Mouse (Mus musculus) forebrain, embryonic 15.5 days (tissue): ENCODE measurements around the gene Taf8. TPM values are rescaled to one million over a fixed set of nuclear protein-coding genes. Genes with fewer than 3 reads are reported as not detected.

ENCODE experiments used
- ATAC-seq: fragments of 200-750 bp; cut with Nextera tagmentation; replicated peaks from 2 replicates; pipeline ENCODE4 v1.8.0; 2017; ENCODE audit warnings: mild to moderate bottlenecking, moderate TSS enrichment, moderate library complexity
- H3K27ac ChIP-seq: fragments of 300-500 bp; sonication (generic); replicated peaks from 2 replicates; pipeline ENCODE4 v1.5.1; 2015; ENCODE audit warnings: mild to moderate bottlenecking, inconsistent platforms
- H3K27me3 ChIP-seq: fragments of 300-500 bp; sonication (generic); 2 replicates; pipeline ENCODE4 v1.6.1; 2015; ENCODE audit warnings: inconsistent platforms
- H3K36me3 ChIP-seq: fragments of 300-500 bp; sonication (generic); 2 replicates; pipeline ENCODE4 v1.6.1; 2015; ENCODE audit warnings: mild to moderate bottlenecking, inconsistent platforms
- H3K4me1 ChIP-seq: fragments of 300-500 bp; sonication (generic); 2 replicates; pipeline ENCODE4 v1.6.1; 2015; ENCODE audit warnings: inconsistent platforms
- H3K4me2 ChIP-seq: fragments of 300-500 bp; sonication (generic); replicated peaks from 2 replicates; pipeline ENCODE4 v1.6.1; 2015; ENCODE audit warnings: mild to moderate bottlenecking, inconsistent platforms
- H3K4me3 ChIP-seq: fragments of 300-500 bp; sonication (generic); 2 replicates; pipeline ENCODE4 v1.5.1; 2015; ENCODE audit warnings: mild to moderate bottlenecking, inconsistent platforms
- H3K9ac ChIP-seq: fragments of 300-500 bp; sonication (generic); replicated peaks from 2 replicates; pipeline ENCODE4 v1.6.1; 2015; ENCODE audit warnings: mild to moderate bottlenecking, inconsistent platforms
- H3K9me3 ChIP-seq: fragments of 300-500 bp; sonication (generic); 2 replicates; pipeline ENCODE4 v1.6.1; 2016; ENCODE audit warnings: inconsistent platforms
- WGBS: fragments of 180-500 bp; shearing (Covaris S2); methylation state at CpG from one replicate; pipeline ENCODE4 v1.1.7; 2015; ENCODE audit warnings: mixed read lengths; 5-methylcytosine and 5-hydroxymethylcytosine counted together
- polyA plus RNA-seq: library from polyadenylated mRNA; unstranded; fragments of >200 nt; fragmentation: Nextera tagmentation; extraction: Ambion mirVana; gene quantifications from 2 replicates; pipeline ENCODE4 v1.2.1, GENCODE M21; 2015

Taf8 gene
- polyA plus RNA-seq, 1 experiment from 2014 or later = 25.2 TPM

DNA sequence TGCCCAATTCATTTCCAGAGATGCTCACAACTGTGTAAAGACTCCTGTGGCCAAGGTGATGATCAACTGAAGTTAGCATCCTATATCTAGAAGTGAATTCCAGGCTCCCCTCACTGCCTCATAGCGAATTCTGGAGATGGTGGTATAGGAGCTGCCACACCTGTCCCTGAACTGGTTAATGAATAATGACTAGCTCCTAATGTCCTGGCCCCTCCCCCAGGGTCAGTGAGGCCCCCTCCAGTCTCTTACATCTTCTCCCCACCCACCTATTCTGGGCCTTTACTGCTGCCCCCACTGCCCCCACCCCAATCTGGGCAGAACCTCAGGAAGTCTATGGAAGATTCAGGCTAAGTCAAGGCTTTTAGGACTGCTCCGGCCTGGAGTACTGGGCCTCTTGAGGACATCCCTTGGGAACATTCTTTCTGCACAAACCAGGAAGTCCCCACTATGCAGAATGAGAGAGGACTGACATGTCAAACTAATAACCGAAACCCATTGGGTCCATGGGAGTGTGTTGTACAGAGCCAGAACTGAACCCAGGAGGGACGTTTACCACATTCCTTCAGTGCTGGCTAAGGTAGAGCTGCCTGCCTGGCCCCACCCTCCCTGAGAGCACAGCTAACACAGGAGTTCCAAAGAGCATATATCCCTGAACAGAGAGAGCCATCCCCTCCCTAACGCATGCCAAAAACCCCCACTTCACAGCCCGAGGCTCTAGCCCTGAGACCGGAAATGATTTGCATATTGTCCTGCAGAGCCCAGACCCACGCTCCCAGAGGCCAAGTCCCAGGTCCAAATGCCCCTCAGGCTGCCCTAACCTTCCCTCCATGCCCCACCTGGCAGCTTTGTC, 53.3 kb downstream of the Taf8 start:
- ATAC-seq = no peak

GRCm38 (mm10) chr17:47446561-47446960, 55.5 kb downstream of the Taf8 start:
- H3K9ac ChIP-seq = no peak overlapping the region
- H3K27me3 ChIP-seq = no peaks in the 10 kb centered on the region
- H3K4me2 ChIP-seq = no peak overlapping the region
- no peaks in the 10 kb centered on the region for H3K36me3 ChIP-seq
- H3K9me3 ChIP-seq = no peaks in the 10 kb centered on the region
- no peak overlapping the region for H3K27ac ChIP-seq
- H3K4me3 ChIP-seq = no peak overlapping the region
- 87% methylated on average over 11 of the region's 11 CpGs for WGBS
- no peak for ATAC-seq
- no peaks in the 10 kb centered on the region for H3K4me1 ChIP-seq

More for the DNA sequence above, 53.3 kb downstream of the Taf8 start:
- Histone ChIP-seq H3K27ac (no peak overlapping the region), H3K4me3 (no peak overlapping the region), H3K9ac (no peak overlapping the region), H3K4me2 (no peak overlapping the region), H3K4me1 (no peaks in the 10 kb centered on the region), H3K9me3 (no peaks in the 10 kb centered on the region), H3K27me3 (no peaks in the 10 kb centered on the region), H3K36me3 (no peaks in the 10 kb centered on the region)
- 53% methylated on average over 8 of the region's 8 CpGs for WGBS

DNA sequence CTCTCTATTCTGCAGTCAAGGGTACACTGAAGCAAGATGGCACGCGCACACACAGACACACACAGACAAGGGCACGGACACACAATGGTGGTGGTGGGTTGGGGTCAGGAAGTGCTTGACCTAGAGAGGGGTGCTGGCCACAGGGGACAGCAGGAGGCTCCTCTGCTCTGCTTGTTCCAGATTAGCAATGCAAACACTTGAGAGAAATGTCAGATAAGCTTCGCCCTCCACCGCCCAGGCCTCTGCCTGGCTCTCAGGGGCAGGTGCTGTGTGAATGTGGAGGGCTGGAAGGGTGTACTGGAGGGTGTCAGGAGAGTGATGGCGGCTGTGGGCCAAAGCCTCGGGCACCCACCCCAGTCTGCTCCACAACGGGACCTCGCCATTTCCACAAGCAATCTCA, 56.1 kb downstream of the Taf8 start:
- no peak overlapping the region for H3K4me2 ChIP-seq
- no peaks in the 10 kb centered on the region for H3K36me3 ChIP-seq
- H3K27ac ChIP-seq = no peak overlapping the region
- no peaks in the 10 kb centered on the region for H3K9me3 ChIP-seq
- H3K4me1 ChIP-seq = no peaks in the 10 kb centered on the region
- H3K4me3 ChIP-seq = no peak overlapping the region
- no peak for ATAC-seq
- no peaks in the 10 kb centered on the region for H3K27me3 ChIP-seq
- H3K9ac ChIP-seq = no peak overlapping the region
- 85% methylated on average over 9 of the region's 9 CpGs for WGBS

- peaks cover 1% of the 10 kb centered on the region; the same call in 1 of the 2 replicates for H3K4me1 ChIP-seq
- H3K27ac ChIP-seq = no peak overlapping the region
- H3K27me3 ChIP-seq = no peaks in the 10 kb centered on the region
- no peak overlapping the region for H3K9ac ChIP-seq
- H3K9me3 ChIP-seq = no peaks in the 10 kb centered on the region
- H3K36me3 ChIP-seq = no peaks in the 10 kb centered on the region
- no peak overlapping the region for H3K4me3 ChIP-seq
- WGBS = 84% methylated on average over 11 of the region's 11 CpGs
- H3K4me2 ChIP-seq = no peak overlapping the region
- no peak for ATAC-seq
Observed at GRCm38 (mm10) chr17:47445518-47445917, 56.6 kb downstream of the Taf8 start.

- Histone ChIP-seq H3K27me3 (peaks cover 4% of the 10 kb centered on the region; the same call in 1 of the 2 replicates), H3K9ac (no peak overlapping the region), H3K4me1 (peaks cover 4% of the 10 kb centered on the region; the same call in 1 of the 2 replicates), H3K4me2 (no peak overlapping the region), H3K9me3 (no peaks in the 10 kb centered on the region), H3K4me3 (no peak overlapping the region), H3K36me3 (no peaks in the 10 kb centered on the region), H3K27ac (no peak overlapping the region)
- WGBS = 78% methylated on average over 6 of the region's 6 CpGs
- ATAC-seq = no peak
Observed at GRCm38 (mm10) chr17:47444113-47444512, 58.0 kb downstream of the Taf8 start.

GRCm38 (mm10) chr17:47442271-47442670, 59.8 kb downstream of the Taf8 start:
- Histone ChIP-seq H3K27ac (no peak overlapping the region), H3K9ac (no peak overlapping the region), H3K4me2 (no peak overlapping the region), H3K36me3 (no peaks in the 10 kb centered on the region), H3K4me3 (no peak overlapping the region), H3K9me3 (no peaks in the 10 kb centered on the region), H3K4me1 (peaks cover 4% of the 10 kb centered on the region; the same call in 1 of the 2 replicates), H3K27me3 (peaks cover 23% of the 10 kb centered on the region)
- no peak for ATAC-seq
- 77% methylated on average over 3 of the region's 3 CpGs for WGBS

DNA sequence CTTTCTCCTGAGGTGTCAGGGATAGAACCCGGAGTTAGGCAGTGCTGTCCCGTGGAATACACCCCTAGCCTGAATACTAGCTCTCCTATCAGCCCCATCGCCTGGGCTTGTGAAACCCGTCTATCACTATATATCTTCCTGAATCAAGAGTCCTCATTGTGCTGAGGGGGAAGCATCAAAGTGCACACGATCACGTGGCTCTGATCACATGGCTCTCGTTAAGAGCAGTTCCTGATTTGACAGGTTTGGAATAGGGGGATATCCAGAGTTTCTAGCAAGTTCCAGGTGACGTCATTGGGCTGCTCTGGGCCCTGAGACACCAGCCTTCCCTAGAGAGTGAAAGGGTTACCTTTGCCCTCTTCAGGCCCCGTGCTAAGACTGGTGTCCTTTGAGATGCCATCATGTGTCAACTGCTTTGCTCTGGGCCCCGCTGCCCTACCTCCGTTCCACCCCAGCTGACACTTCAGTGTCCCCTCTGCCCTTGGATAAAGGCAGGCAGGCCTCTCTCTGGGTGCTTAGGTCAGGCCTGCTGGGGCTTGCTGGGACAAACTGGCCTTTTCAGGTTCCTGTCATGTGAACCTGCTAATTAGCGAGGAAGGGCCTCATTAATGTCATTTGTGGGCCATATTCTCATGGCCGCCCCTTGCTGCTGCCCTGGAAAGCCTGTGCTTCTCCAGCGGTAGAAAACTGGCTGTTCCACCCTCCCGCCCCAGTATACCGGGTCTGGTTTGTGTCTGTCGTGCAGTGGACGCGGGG, 60.6 kb downstream of the Taf8 start:
- Histone ChIP-seq H3K36me3 (no peaks in the 10 kb centered on the region), H3K9ac (no peak overlapping the region), H3K27me3 (peaks cover 31% of the 10 kb centered on the region), H3K27ac (no peak overlapping the region), H3K4me3 (no peak overlapping the region), H3K9me3 (no peaks in the 10 kb centered on the region), H3K4me2 (no peak overlapping the region), H3K4me1 (peaks cover 11% of the 10 kb centered on the region)
- WGBS = 51% methylated on average over 19 of the region's 19 CpGs
- no peak for ATAC-seq

- WGBS = 7% methylated on average over 9 of the region's 9 CpGs
- H3K27me3 ChIP-seq = peaks cover 39% of the 10 kb centered on the region
- no peak overlapping the region for H3K4me3 ChIP-seq
- H3K27ac ChIP-seq = no peak overlapping the region
- no peaks in the 10 kb centered on the region for H3K9me3 ChIP-seq
- no peak overlapping the region for H3K9ac ChIP-seq
- H3K36me3 ChIP-seq = no peaks in the 10 kb centered on the region
- H3K4me1 ChIP-seq = peaks cover 15% of the 10 kb centered on the region
- ATAC-seq = 0 out of 2 replicates have a peak, but pooled peaks have one; percentile 13
- no peak overlapping the region for H3K4me2 ChIP-seq
Observed at GRCm38 (mm10) chr17:47440359-47440890, 61.7 kb downstream of the Taf8 start.

GRCm38 (mm10) chr17:47439396-47440028, 62.6 kb downstream of the Taf8 start:
- H3K9ac ChIP-seq = no peak overlapping the region
- H3K27ac ChIP-seq = no peak overlapping the region
- H3K4me3 ChIP-seq = no peak overlapping the region
- H3K27me3 ChIP-seq = peaks cover 43% of the 10 kb centered on the region
- 47% methylated on average over 9 of the region's 9 CpGs for WGBS
- no peaks in the 10 kb centered on the region for H3K9me3 ChIP-seq
- peaks cover 15% of the 10 kb centered on the region for H3K4me1 ChIP-seq
- H3K36me3 ChIP-seq = no peaks in the 10 kb centered on the region
- ATAC-seq = no peak
- H3K4me2 ChIP-seq = no peak overlapping the region

DNA sequence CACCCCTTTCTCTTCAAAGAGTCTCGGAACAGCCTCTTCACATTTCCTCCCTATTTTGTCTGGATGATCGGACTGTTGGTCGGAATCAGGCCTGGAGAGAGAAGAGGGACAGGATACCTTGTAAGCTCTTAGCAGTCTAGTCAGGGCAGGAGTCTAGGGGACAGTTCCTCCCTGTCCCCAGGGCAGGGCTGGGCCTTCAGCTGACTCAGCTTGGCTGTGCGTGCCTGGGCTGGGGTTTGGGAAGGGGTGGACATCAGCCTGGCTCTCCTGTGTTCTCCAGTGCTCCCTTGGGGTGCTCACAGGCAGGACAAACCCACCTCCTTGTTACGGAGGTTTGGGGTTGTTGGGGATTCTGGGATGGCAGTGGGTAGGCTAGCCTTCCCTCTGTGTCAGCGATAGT, 63.5 kb downstream of the Taf8 start:
- Histone ChIP-seq H3K4me2 (no peak overlapping the region), H3K9me3 (no peaks in the 10 kb centered on the region), H3K9ac (no peak overlapping the region), H3K4me1 (peaks cover 15% of the 10 kb centered on the region), H3K36me3 (no peaks in the 10 kb centered on the region), H3K27ac (no peak overlapping the region), H3K4me3 (no peak overlapping the region), H3K27me3 (peaks cover 43% of the 10 kb centered on the region)
- ATAC-seq = no peak
- WGBS = 61% methylated on average over 6 of the region's 6 CpGs

DNA sequence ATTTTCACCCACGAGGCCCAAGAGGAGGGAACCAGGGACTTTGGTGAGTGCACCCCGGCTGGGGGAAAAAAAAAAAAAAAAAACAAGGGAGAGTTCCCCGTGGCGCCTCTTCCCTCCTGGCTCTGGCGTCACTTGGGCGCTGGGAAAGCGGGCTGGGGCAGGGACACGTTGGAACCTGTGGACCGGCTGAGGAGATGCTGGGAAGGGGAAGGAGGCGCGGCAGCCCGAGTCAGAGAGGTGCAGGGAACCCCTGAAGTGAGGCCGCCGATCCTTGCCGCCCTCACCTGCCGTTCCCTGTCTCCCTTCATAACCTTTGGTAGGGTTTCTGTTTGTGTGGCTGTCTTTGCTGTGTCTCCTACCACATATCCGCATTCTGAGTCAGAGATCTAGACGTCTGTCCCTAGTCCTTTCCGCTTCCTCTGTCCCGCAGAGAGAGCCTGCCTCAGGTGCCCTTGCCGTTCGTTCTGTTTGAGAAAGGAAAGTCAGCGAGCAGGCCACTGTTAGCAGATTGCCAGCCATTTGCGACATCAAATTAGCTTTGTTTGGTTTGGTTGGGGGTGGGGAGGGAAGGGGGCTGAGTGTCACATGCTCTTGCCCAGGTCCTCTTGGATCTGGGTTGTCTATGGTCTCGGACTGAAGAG, 65.1 kb downstream of the Taf8 start, which contains the start of gene 1700001C19Rik:
Gene 1700001C19Rik, minus strand, starts transcription at position 470 of the 641 bp plus-strand sequence.
- H3K27me3 ChIP-seq = peaks cover 43% of the 10 kb centered on the region
- ATAC-seq = no peak
- peaks cover 15% of the 10 kb centered on the region for H3K4me1 ChIP-seq
- 5% methylated on average over 25 of the region's 25 CpGs for WGBS
- H3K9me3 ChIP-seq = no peaks in the 10 kb centered on the region
- no peaks in the 10 kb centered on the region for H3K36me3 ChIP-seq
- peak within 1 kb of the TSS; percentile 36 for H3K4me3 ChIP-seq
- H3K4me2 ChIP-seq = peak within 1 kb of the TSS; percentile 60
- no peak within 1 kb of the TSS; the same call in 1 of the 2 replicates for H3K9ac ChIP-seq
- H3K27ac ChIP-seq = no peak within 1 kb of the TSS
